Mouse (Mus musculus): Measurements from ENCODE around the gene Amdhd2. TPM values are rescaled to one million over a fixed set of nuclear protein-coding genes. Genes with fewer than 3 reads are reported as not detected.

Gene Amdhd2
- polyA plus RNA-seq, 1 experiment from 2014 or later = 33.3 TPM

- no peaks in the 10 kb centered on the region for H3K27me3 ChIP-seq (ENCODE audit: insufficient read depth, low read length)
- no peak overlapping the region for H3K27ac ChIP-seq (ENCODE audit: low read depth)
- H3K4me2 ChIP-seq = no peak overlapping the region
- no peak overlapping the region for H3K4me3 ChIP-seq (ENCODE audit: low read depth, low read length)
- no peak for DNase-seq
- H3K9ac ChIP-seq = no peak overlapping the region
- no peak for ATAC-seq (ENCODE audit: insufficient read depth)
- TF ChIP-seq CTCF (IDR thresholded peaks at IDR 0.05; ENCODE audit: low read depth) = no peak
- peaks cover 12% of the 10 kb centered on the region for H3K36me3 ChIP-seq (ENCODE audit: insufficient read depth)
- H3K4me1 ChIP-seq (ENCODE audit: insufficient read depth) = peaks cover 9% of the 10 kb centered on the region; the same call in 1 of the 2 replicates
- 80% methylated on average over 4 of the region's 4 CpGs for WGBS
- H3K9me3 ChIP-seq (ENCODE audit: low read depth, low read length) = no peaks in the 10 kb centered on the region
Measured at GRCm38 (mm10) chr17:24171738-24172137, 8.2 kb upstream of the Amdhd2 start.

- ATAC-seq (ENCODE audit: insufficient read depth) (no peak), DNase-seq (no peak)
- Histone ChIP-seq H3K9me3 (ENCODE audit: low read depth, low read length) (no peaks in the 10 kb centered on the region), H3K4me2 (no peak overlapping the region), H3K36me3 (ENCODE audit: insufficient read depth) (peaks cover 17% of the 10 kb centered on the region), H3K4me3 (ENCODE audit: low read depth, low read length) (no peak overlapping the region), H3K4me1 (ENCODE audit: insufficient read depth) (peaks cover 9% of the 10 kb centered on the region; the same call in 1 of the 2 replicates), H3K27ac (ENCODE audit: low read depth) (no peak overlapping the region), H3K27me3 (ENCODE audit: insufficient read depth, low read length) (no peaks in the 10 kb centered on the region), H3K9ac (no peak overlapping the region)
- 65% methylated on average over 5 of the region's 5 CpGs for WGBS
- TF ChIP-seq CTCF (IDR thresholded peaks at IDR 0.05; ENCODE audit: low read depth) = no peak
Measured at GRCm38 (mm10) chr17:24170729-24171128, 7.2 kb upstream of the Amdhd2 start.

- peak overlapping the region; percentile 85 for H3K4me3 ChIP-seq (ENCODE audit: low read depth, low read length)
- ATAC-seq (ENCODE audit: insufficient read depth) (no peak), DNase-seq (no peak)
- WGBS = 57% methylated on average over 3 of the region's 3 CpGs
- H3K4me1 ChIP-seq (ENCODE audit: insufficient read depth) = peaks cover 9% of the 10 kb centered on the region; the same call in 1 of the 2 replicates
- no peaks in the 10 kb centered on the region for H3K27me3 ChIP-seq (ENCODE audit: insufficient read depth, low read length)
- no peak overlapping the region; the same call in 1 of the 2 replicates for H3K27ac ChIP-seq (ENCODE audit: low read depth)
- peak overlapping the region; percentile 84 for H3K9ac ChIP-seq
- H3K36me3 ChIP-seq (ENCODE audit: insufficient read depth) = peaks cover 23% of the 10 kb centered on the region
- no peak for TF ChIP-seq CTCF (IDR thresholded peaks at IDR 0.05; ENCODE audit: low read depth)
- H3K4me2 ChIP-seq = peak overlapping the region; percentile 81
- H3K9me3 ChIP-seq (ENCODE audit: low read depth, low read length) = no peaks in the 10 kb centered on the region
Measured at GRCm38 (mm10) chr17:24170125-24170524, 6.6 kb upstream of the Amdhd2 start.

GRCm38 (mm10) chr17:24169317-24170065, 5.9 kb upstream of the Amdhd2 start, which contains the start of gene Atp6v0c:
Atp6v0c (minus strand) TSS chr17:24169702.
- Histone ChIP-seq H3K27me3 (ENCODE audit: insufficient read depth, low read length) (no peaks in the 10 kb centered on the region), H3K4me1 (ENCODE audit: insufficient read depth) (peaks cover 9% of the 10 kb centered on the region; the same call in 1 of the 2 replicates), H3K36me3 (ENCODE audit: insufficient read depth) (peaks cover 28% of the 10 kb centered on the region), H3K27ac (ENCODE audit: low read depth) (peak within 1 kb of the TSS; percentile 96), H3K4me2 (peak within 1 kb of the TSS; percentile 81), H3K4me3 (ENCODE audit: low read depth, low read length) (peak within 1 kb of the TSS; percentile 85), H3K9ac (peak within 1 kb of the TSS; percentile 84), H3K9me3 (ENCODE audit: low read depth, low read length) (no peaks in the 10 kb centered on the region)
- WGBS = under 1% methylated on average over 55 of the region's 58 CpGs
- peak; percentile 90 for ATAC-seq (ENCODE audit: insufficient read depth)
- DNase-seq = peak; percentile 97
- peak; percentile 61 for TF ChIP-seq CTCF (IDR thresholded peaks at IDR 0.05; ENCODE audit: low read depth)

GRCm38 (mm10) chr17:24168590-24169277, 5.2 kb upstream of the Amdhd2 start:
- no peak for TF ChIP-seq CTCF (IDR thresholded peaks at IDR 0.05; ENCODE audit: low read depth)
- peaks cover 28% of the 10 kb centered on the region for H3K36me3 ChIP-seq (ENCODE audit: insufficient read depth)
- no peaks in the 10 kb centered on the region for H3K27me3 ChIP-seq (ENCODE audit: insufficient read depth, low read length)
- peaks cover 9% of the 10 kb centered on the region; the same call in 1 of the 2 replicates for H3K4me1 ChIP-seq (ENCODE audit: insufficient read depth)
- peak overlapping the region; percentile 84 for H3K9ac ChIP-seq
- peak overlapping the region; percentile 96 for H3K27ac ChIP-seq (ENCODE audit: low read depth)
- no peaks in the 10 kb centered on the region for H3K9me3 ChIP-seq (ENCODE audit: low read depth, low read length)
- H3K4me2 ChIP-seq = peak overlapping the region; percentile 81
- ATAC-seq (ENCODE audit: insufficient read depth) = peak; percentile 55
- peak; percentile 74 for DNase-seq
- 1% methylated on average over 41 of the region's 41 CpGs for WGBS
- H3K4me3 ChIP-seq (ENCODE audit: low read depth, low read length) = peak overlapping the region; percentile 85

GRCm38 (mm10) chr17:24167891-24168505, 4.4 kb upstream of the Amdhd2 start:
- WGBS = 50% methylated on average over 7 of the region's 7 CpGs
- peak overlapping the region; percentile 96; the same call in 1 of the 2 replicates for H3K27ac ChIP-seq (ENCODE audit: low read depth)
- DNase-seq = no peak
- TF ChIP-seq CTCF (IDR thresholded peaks at IDR 0.05; ENCODE audit: low read depth) = no peak
- peak overlapping the region; percentile 85 for H3K4me3 ChIP-seq (ENCODE audit: low read depth, low read length)
- H3K4me1 ChIP-seq (ENCODE audit: insufficient read depth) = peaks cover 9% of the 10 kb centered on the region; the same call in 1 of the 2 replicates
- peaks cover 28% of the 10 kb centered on the region for H3K36me3 ChIP-seq (ENCODE audit: insufficient read depth)
- H3K9ac ChIP-seq = peak overlapping the region; percentile 84
- H3K4me2 ChIP-seq = peak overlapping the region; percentile 81
- no peaks in the 10 kb centered on the region for H3K27me3 ChIP-seq (ENCODE audit: insufficient read depth, low read length)
- no peaks in the 10 kb centered on the region for H3K9me3 ChIP-seq (ENCODE audit: low read depth, low read length)
- no peak for ATAC-seq (ENCODE audit: insufficient read depth)

Data from lung, embryonic 14.5 days (tissue).